Mouse (Mus musculus) spleen, postnatal 4 days (tissue): Measurements from ENCODE around the gene Rhpn2.

ENCODE experiments used
- DNase-seq, 2 experiments: peaks; one replicate each; pipeline ENCODE4 v3.0.0; 2022; ENCODE audit warnings: low spot score in 2 of 2

The Rhpn2 gene

DNA sequence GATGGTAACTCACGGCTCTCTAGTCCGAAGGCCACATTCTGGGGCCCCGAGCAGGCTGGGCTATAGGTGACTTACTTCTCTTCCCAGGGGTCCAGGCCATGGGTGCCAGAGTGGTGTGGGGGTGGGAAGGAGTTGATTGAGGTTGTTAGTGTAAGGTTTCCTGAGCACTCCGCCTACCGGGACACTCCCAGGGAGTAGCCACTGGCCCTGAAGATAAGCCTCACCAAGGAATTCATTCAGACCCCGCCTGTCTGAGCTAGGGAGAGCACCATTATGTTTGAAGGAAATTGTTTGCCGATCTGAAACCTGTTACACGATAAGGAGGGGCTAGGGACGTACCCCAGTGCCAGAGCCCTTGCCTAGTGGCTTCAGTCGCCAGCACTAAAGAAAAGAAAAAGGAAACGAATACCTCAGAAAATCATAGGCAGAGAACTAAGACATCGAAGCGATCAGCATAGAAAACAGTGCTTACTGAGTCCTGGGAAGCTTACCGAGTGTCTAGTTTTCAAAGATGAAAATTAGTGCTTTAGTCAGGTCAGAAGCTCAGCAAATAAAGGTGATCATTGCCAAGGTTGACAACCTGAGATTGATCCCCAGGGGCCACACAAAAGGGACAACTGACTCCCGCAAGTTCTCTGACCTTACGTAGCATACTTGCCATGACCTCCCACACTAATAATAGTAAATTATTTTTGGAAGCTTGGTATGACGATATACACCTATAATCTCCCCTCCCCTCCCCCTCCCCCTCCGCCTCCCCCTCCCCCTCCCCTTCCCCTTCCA lies 14.1 kb downstream of the Rhpn2 start:
- DNase-seq: no peak

DNA sequence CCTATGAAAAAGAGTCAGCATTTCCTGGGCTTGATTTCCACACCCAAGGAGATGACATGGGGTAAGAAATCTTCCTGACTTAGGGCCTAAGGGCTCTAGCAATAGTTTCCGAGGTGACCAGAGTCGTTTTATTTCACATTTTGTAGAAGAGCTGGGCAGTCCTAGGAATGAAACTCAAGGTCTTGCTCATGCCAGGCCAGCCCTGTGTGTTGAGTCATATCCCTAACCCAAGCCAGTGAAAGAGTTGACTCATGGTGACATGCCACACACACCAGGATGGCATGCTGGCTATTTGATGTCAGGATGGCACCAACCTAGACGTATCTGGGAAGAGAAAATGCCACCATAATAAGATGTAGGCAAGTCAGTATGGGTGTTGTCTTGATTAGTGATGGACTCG lies 15.1 kb downstream of the Rhpn2 start:
- DNase-seq: no peak

- DNase-seq: no peak
Measured at GRCm38 (mm10) chr7:35349886-35350684, 16.1 kb downstream of the Rhpn2 start.

DNA sequence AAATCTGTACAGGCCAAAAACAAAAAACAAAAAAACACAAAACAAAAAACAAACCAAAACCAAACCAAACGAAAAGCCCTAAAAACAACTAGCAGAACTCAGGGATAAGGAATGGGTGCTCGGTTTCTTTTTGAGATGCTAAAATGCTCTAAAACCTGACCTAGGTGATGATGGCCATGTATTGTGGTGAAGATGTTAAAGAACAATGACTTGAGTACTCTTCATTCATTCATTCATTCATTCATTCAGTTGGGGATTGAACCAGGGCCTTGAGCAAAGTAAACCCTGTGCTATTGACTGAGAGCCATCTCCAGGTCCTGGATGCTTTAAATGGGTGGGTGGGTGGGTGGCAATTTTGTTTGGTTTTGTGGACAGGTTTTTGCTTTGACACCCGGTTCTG lies 17.2 kb downstream of the Rhpn2 start:
- no peak for DNase-seq

DNA sequence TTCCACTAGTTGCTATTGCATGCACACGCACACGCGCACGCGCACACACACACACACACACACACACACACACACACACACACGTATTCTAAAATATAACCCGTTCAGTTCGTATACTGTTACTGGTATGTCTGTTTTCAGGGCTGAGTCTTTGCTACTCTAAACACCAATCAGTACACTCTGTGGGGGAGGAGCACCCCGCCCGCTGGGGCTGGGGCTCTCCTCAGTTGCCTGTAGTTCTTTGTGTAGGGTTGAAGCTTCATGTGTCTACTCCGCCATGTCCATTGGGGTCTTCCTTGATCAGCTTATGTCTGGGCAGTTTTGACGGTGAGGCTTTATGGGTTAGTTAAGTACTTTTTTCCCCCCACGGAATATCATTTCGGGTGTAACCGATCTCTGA lies 19.3 kb downstream of the Rhpn2 start:
- DNase-seq: no peak

DNA sequence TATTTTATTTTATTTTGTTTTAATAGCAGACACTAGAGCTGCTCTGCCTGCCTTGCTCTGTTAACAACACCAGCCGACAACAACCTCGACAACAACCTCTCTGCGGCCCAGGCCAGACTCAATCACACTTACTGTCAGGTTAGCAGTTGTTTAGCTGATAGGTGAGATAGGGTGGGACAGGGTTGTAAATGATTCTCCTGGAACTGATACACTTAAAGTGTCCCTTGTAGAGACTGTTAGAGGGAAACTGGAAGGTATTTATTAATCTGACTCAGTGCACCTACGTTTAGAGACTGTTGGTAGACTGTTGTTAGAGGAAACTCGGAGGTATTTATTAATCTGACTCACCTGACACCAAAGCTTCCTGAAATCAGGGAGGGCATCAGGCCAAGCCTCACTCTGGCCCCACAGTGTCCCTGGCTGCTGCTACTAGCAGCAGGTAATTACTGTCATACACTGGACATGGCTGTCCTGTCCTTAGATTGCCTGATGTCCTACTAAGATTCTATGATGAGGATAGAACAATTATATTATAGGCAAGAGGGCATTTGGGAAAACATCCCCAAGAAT lies 21.4 kb downstream of the Rhpn2 start:
- DNase-seq: no peak

GRCm38 (mm10) chr7:35357621-35358020 lies 23.7 kb downstream of the Rhpn2 start:
- DNase-seq: no peak

- no peak for DNase-seq
Measured at GRCm38 (mm10) chr7:35362253-35362652, 28.3 kb downstream of the Rhpn2 start.

GRCm38 (mm10) chr7:35362868-35363267 lies 28.9 kb downstream of the Rhpn2 start:
- no peak for DNase-seq

DNA sequence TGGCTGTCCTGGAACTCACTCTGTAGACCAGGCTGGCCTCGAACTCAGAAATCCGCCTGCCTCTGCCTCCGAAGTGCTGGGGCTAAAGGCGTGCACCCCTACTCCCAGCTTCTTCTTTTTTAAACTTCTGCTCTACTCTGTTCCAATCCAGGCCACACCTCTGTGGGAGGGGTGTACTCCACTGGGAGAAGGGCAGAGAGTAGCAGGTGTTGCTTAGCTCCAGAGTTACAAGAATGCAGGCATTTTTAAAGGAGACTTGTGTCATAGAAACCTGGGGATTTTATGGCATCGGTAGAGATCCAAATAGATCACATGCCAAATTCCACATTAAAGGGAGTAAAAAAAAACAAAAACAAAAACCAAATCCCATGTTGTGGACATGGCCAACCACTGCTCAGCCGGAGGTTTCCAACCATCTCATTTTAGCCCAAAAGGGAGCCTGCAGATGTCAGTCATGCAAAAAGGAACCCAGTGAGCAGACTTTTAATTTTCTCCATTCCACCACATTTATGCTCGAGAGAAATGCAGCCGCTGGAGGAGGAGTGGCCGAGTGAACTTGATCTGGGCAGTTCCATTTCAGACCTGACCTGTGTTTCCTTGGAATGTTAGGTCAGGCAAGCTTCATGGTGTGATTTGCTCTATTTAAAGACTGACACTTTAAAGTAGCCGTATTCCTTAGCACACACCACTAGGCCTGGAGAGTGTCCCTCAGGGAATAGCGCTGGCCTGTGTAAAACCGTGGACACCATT lies 31.4 kb downstream of the Rhpn2 start:
- DNase-seq: no peak

- DNase-seq: no peak
Measured at GRCm38 (mm10) chr7:35371096-35371495, 37.1 kb downstream of the Rhpn2 start.

DNA sequence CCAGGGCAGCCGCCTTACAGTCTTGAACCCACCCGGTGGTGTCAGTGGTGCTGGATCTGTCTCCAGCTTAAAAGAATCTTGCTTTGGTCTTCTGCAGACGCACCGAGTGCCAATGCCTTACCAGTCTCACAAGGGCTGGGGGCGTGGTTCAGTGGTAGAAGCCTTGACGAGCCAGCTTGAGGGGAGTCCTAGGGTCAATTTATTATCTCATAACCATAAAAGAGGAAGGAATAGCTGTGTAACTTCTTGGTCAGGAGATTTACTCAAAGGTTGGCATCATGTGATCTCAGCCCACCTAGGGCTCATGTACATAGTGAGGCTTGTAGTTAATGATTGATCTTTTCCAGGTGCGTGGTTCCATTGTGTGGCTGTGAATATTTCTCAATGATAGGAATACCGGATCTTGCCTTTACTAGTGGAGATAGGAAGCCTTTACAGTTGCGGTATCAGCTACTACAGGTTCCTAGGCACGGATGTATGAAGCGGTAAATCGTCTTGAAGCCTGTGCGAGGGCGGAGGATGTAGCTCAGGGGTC lies 38.6 kb downstream of the Rhpn2 start:
- DNase-seq: no peak

GRCm38 (mm10) chr7:35373146-35373989 lies 39.4 kb downstream of the Rhpn2 start:
- DNase-seq: no peak

DNA sequence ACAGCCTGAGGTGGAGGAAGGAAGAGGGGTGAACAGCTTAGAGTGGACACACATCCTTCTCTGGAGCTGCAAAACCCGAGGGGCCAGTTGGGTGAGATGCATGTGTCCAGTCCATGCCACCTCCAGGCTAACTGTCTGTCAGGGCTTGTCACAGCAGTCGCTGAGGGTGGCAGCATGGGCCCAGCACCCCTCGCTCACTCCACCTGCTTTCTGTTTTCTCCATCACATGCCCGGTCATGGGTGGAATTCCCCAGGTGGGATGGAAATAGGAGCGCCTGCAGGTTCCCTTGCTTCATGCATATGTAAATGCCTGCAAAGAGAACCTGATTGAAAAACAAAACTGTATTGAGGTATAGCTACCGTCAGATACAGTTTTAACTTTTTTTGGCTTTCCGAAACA lies 40.3 kb downstream of the Rhpn2 start:
- DNase-seq: no peak

- no peak for DNase-seq
Measured at GRCm38 (mm10) chr7:35376623-35377022, 42.7 kb downstream of the Rhpn2 start.

DNA sequence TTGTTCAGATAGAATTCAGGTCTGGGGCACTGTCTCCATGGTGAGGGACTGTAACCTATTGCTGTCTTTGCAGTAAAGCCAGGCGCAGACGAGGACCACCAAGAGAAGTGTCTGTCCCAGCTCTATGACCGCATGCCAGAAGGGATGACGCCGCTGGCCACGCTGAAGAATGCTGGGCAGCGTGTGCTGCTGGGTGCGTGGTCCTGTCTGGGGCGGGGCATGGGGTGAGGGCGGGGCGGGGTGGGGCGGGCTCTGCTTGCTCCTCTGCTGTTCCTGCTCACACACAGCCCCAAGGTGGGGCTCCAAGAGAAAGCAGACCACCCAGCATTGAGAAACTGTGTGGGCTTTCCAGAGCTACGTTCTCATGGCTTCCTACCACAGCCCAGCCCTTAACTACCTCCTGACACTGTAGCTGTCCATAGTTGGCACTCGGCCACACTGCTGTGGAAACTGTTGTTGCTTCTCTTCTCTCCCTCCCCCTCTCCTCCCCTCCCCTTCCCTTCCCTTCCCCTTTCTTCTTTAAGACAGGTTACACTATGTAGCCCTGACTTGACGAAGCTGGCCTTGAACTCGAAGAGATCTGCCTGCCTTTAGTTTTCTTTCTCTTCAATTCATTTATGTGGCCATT lies 45.6 kb downstream of the Rhpn2 start:
- DNase-seq: no peak

GRCm38 (mm10) chr7:35380351-35380750 lies 46.4 kb downstream of the Rhpn2 start:
- DNase-seq: no peak

DNA sequence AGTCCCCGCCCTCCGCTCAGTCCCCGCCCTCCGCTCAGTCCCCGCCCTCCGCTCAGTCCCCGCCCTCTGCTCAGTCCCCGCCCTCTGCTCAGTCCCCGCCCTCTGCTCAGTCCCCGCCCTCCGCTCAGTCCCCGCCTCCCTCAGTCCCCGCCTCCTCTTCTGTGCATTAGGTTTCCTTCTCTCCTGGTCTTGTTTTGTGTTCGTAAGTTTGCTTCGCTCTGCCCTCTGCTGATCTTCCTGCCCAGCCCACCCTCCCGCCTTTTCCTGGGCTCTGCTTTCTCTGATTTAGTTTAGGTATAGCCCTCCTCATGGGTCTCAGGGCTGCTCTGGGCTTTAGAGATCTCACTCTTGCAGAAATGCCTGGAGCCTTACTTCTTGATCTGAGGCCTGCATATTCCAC lies 47.9 kb downstream of the Rhpn2 start:
- peak in 1 of 2 experiments; percentile 27 for DNase-seq

DNA sequence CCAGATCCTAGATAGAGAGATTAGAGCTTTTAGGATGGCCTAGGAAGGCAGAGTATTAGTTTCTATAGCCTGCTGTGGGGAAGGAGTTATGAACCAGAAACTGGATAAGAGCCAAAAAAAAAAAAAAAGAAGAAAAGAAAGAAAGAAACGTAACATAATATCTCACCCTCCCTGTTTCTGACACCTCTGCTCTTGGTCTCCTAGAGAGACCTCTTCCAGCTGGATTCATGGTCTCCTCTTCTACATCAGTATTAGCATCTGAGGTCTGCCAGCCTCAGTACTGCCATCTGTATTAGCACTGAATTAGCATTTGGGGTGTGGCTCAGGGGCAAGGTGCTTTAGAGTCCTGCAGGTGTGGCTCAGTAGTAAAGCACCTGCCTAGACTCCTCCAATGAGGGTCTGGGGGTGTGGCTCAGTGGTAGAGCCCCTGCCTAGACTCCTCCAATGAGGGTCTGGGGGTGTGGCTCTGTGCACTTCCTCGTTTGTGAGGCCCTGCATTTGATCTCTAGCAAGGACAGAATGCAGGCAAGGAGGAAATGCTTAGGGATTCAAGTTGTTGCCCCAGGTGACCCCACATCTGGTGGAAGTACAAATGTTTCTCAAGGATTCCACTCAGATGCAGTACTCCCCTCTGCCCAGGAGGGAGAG lies 48.9 kb downstream of the Rhpn2 start:
- no peak for DNase-seq

GRCm38 (mm10) chr7:35386525-35386952 lies 52.6 kb downstream of the Rhpn2 start:
- no peak for DNase-seq
